Mouse (Mus musculus) spleen, postnatal 4 days (tissue): ENCODE data around the gene Sgtb.

Experiments used
- DNase-seq, 2 experiments: peaks; one replicate each; pipeline ENCODE4 v3.0.0; 2022; ENCODE audit warnings: low spot score in 2 of 2

Gene Sgtb

GRCm38 (mm10) chr13:104109816-104110521 is 428 bp downstream of the Sgtb start:
- peak in 1 of 2 experiments; percentile 64 for DNase-seq

- DNase-seq, result no peak
These were observed 985 bp downstream of the Sgtb start for GRCm38 (mm10) chr13:104110526-104110925.

- no peak for DNase-seq
These were observed 2.8 kb downstream of the Sgtb start for GRCm38 (mm10) chr13:104112266-104112900.

- no peak for DNase-seq
These were observed 4.2 kb downstream of the Sgtb start for GRCm38 (mm10) chr13:104113782-104114181.

- no peak for DNase-seq
These were observed 5.3 kb downstream of the Sgtb start for GRCm38 (mm10) chr13:104114827-104115226.

DNA sequence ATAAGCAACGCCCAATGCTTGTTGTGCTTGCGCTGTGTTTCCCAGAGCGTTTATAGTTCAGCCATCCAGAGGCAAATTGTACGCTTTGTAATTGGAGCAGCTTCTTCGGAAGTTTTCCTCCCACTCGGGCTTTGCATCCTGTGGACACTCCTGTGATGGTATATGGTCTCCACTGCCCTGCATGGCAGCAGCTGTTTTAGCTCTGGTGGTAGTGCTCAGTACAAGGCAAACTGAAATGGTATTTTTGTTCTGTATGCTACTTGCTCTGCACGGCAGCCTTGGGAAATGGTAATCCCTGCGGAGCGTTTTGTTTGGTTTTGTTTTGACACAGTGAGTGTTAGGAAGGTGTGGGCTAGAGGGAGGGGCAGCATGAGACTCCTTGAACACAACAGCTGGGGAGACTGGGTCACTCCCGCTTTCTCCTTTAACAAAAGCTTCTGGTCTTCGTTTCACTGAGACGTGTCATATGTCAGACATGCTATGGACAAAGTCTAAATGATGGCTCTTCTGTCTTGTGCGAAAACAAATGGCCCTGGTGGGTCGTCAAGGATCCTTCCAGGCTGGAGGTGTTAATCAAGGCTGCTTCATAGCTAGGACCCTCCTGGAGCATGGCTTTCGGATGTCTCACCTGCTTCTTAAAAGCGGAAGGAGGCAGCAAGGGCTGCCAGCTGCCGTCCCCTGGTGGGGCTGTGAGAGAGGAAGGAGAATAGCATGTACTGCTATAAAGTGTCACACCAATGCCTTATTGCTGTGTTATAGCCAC is 12.7 kb downstream of the Sgtb start:
- DNase-seq, result no peak

DNA sequence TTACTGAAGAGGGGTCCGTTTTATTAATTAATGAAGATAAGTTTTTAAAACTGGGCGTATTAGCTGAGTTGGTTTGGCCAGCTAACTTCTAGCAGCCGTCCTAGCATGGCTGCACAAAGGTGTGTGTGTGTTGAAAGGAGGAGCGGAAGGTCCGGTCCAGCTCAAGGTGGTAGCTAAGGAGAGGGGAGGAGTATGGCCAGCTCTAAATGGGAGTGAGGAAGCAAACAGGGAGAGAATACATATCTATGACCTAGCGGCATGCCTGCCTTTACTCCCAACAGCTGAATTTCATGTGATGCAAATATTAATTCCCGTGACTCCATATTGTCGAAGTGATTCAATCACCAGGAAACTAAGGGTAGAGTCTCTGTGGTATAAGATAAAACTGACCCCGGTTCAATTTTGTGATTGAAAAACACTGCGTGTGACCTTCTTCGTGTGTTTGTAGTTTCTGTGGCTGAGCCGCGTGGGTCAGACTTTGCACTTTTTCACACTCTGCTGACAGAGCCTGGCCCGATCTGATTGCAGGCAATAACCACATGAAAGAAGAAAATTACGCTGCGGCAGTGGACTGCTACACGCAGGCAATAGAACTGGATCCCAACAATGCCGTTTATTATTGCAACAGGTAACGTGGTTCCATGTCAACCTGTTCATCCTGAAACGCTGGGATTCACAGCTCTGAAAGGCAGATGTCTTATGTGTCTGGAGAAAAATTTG is 14.3 kb downstream of the Sgtb start:
- DNase-seq, result no peak

GRCm38 (mm10) chr13:104132561-104132960 is 23.0 kb downstream of the Sgtb start:
- DNase-seq, result no peak

- no peak for DNase-seq
These were observed 25.1 kb downstream of the Sgtb start for GRCm38 (mm10) chr13:104134510-104135085.

DNA sequence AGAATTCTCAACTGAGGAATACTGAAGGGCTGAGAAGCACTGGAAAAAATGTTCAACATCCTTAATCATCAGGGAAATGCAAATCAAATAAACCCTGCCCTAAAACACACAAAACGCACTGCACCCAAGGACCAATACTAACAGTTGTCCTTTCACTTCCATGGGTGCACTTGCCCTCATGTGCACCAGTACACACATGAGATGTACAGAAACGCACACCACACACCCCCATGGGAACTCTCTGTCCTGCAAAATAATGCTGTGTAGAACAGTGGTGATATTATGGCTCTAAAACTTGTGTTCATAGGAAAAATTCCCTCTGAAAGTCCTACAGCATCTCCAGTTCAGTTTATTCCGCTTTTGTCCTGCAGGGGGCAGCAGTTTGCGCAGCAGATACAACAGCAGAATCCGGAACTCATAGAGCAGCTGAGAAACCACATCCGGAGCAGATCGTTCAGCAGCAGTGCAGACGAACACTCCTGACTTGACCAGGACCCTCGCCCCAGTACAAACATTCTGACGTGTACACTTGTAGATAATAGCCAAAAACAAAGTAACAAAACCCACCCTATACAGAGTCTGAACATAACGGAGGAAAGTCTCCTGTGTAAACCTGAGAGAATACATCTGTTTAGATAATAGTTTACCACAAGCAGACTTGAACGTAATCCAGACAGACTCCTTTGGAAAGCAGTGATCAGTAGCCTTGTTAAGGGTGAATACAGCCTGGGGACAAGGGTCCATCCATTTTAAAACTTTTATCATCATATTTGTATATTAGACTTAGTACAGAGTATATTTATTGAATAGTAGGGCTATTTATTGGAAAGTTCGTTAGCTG is 30.0 kb downstream of the Sgtb start:
- peak; percentile 80 to 92 for DNase-seq

DNA sequence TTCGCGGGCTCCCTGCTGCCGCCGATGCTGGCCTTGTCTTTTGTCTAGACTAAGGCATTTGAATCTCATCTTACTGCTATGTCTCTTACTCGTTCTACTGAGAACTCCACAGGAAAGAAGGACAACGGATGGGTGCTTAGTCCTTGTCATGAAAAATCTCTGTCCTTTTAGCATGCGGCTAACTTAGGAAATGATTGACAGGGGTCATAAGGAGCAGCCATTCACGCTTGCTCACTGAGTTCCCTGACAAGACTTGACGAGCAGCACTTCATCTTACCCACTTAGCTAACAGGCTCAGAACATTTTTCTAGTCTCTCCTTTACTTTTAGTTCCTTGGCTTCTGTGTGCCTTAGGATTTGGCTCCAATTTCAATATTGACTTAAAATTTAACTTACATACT is 35.3 kb downstream of the Sgtb start:
- no peak for DNase-seq

DNA sequence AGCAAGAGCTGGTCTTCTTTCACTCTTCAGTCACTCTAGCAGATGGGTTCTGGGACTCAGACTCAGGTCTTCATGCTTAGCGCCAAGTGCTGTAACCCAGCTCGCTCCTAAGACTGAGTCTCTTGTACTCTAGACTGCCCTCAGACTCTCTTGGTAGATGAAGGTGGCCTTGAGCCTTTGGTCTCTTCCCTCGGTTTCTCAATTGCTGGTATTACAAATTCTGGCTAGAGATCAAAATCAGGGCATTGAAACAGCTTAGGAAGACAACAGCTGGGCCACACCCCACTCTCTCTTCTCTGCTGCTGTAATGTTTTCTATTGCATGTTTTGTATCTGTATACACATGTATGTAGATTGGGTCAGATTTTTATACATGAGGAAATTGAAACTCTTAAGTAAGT is 36.1 kb downstream of the Sgtb start:
- DNase-seq, result no peak

GRCm38 (mm10) chr13:104154180-104154579 is 44.6 kb downstream of the Sgtb start:
- DNase-seq, result no peak

DNA sequence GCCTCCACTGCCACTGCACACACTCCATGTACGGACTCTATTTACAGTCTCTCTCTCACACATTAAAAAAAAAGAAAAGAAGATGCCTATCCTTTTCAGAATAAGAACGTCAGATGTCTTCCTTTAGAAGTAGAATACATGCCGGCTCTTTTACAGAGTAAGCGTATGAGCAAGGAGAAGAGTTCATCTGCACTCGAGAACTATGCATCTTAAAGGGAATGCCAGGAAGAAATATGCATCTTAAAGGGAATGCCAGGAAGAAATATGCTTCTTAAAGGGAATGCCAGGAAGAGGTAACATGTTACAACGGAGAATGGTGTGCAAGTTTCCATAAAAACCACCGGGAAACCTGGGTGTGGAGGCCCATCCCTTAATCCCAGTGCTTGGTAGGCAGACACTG is 45.6 kb downstream of the Sgtb start:
- no peak for DNase-seq

DNA sequence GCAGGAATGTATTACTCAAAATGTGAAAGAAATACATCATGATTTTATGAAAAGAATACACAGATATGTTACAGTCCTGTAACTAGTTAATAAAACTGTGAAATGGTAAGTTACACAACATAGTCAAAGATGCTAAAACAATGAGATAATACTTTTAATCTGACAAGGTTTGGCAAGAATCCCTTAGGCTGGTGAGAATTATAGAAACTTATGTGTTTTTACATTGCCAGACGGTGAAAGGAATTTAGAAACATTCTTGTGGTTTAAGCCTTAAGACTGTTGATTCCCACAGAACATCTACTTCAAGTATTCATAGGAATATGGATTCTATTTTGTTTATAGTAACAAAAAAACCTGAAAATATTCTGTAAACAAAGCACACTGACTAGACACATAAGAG is 46.1 kb downstream of the Sgtb start:
- no peak for DNase-seq

GRCm38 (mm10) chr13:104171711-104172110 is 62.2 kb downstream of the Sgtb start:
- no peak for DNase-seq

DNA sequence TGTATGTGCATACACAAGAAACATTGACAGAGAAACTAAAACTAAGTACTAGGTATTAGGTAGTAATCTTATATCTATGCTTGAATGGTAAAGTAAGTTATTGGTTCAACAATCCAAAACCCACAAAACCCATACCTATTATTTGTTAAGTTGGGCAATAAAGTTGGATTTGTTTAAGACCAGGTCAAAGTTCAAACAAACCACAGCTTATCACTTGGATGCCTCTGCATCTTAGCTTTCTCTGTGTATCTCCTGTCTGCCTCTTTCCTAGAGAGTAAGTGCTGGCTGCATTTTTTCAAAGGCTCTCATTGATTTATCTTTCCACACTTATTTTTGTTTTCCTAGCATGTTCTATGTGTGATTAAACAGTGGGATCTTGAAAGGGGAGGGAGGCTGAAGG is 63.0 kb downstream of the Sgtb start:
- DNase-seq, result no peak

GRCm38 (mm10) chr13:104176874-104177273 is 67.3 kb downstream of the Sgtb start:
- DNase-seq, result no peak

DNA sequence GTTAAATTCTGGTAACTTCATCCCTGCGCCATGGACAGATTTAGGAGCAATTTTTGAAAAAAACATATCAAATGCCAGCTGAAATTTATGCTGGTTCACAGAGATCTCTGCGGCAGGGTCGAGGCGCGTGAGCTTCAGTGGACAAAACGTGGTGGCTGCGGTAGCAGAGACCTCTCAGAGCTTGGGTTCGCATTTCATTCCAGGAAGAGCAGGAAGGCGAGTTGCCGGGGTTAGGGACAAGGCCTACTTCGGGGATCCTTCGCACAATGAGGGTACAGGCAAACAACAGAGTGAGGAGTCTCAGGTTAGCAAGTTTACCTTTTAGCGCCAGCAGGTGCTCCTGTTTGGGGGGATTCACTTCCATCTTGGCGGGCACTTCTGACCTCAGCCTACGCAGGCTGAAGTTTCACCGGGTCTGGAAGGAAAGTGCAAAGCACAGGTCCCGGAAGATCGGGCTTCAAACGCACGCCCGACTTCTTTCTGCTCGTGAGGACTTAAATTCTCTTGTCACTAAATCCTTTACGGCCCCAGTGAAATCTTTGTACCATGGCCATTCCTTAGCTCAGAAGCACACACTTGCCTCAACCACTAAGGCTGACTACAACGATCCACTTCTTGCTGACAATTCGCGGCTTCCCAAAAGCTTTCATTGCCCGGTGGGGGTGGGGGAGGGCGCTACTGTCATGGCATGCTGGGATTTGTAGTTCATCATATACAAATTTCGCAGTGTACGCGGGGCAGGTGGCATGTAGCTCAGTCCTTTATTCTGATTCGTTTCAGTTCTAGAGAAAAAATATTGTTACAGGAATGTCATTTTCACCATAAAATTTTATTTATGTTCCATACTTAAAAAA is 68.5 kb downstream of the Sgtb start, which contains the start of gene Trappc13:
Gene Trappc13 (minus strand): TSS at position 674 of the 854 bp plus-strand sequence.
- peak; percentile 81 to 90 for DNase-seq

GRCm38 (mm10) chr13:104178650-104179121 is 69.1 kb downstream of the Sgtb start, which contains the start of gene Trim23:
Trim23 (plus strand) TSS chr13:104178797.
- DNase-seq, result peak; percentile 96 to 99
